Mouse (Mus musculus) lung, postnatal 4 days (tissue): ENCODE results near the gene Dolk.

ENCODE experiments used
- DNase-seq, 2 experiments: peaks; one replicate each; pipeline ENCODE4 v3.0.0; 2021

The Dolk gene

DNA sequence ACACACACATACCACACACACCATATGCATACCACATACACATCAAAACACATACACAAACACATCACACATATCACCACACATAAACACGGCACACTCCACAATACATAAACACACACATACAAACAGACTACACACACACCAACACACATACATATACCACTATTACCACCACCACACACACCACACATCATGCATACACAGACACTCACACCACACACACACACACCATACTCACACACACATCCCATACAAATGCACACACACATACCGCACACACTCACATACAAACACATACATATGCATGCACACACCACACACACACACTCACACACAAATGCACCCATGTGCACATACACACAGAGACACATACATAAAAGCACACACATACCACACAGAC lies 18.7 kb downstream of the Dolk start:
- DNase-seq: no peak

- DNase-seq: peak; percentile 71 to 80
Observed at GRCm38 (mm10) chr2:30266392-30266941, 19.7 kb downstream of the Dolk start.

DNA sequence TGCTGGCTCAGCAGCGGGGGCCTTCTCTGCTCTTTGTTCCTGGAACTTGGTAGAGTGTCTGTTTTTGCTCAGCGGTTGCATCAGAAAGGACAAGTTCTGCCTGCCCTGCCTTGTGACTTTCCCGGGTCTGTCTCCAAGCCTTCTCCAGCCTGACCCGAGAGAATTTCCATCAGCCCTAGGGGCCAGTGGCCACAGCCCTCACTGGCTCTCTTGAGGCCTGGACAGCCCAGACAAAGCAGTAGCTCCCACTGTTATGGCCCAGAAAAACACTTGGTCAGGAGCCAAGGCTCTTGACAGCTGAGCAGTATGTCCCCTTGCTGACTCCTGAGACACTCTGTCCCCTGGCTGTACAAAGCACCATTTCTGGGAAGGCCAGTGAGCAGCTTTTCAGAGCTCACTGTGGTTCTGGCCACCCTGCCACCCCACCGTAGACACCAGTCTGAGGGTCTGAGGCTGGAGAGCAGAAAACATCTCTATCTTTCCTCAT lies 20.3 kb downstream of the Dolk start, which contains the start of gene Phyhd1:
TSS of gene Phyhd1 (plus strand) at position 437 of the 487 bp plus-strand sequence.
- peak; percentile 60 to 81 for DNase-seq

- peak in 1 of 2 experiments; percentile 20 for DNase-seq
Observed at GRCm38 (mm10) chr2:30264671-30265519, 21.2 kb downstream of the Dolk start.

- no peak for DNase-seq
Observed at GRCm38 (mm10) chr2:30263811-30264210, 22.3 kb downstream of the Dolk start.

DNA sequence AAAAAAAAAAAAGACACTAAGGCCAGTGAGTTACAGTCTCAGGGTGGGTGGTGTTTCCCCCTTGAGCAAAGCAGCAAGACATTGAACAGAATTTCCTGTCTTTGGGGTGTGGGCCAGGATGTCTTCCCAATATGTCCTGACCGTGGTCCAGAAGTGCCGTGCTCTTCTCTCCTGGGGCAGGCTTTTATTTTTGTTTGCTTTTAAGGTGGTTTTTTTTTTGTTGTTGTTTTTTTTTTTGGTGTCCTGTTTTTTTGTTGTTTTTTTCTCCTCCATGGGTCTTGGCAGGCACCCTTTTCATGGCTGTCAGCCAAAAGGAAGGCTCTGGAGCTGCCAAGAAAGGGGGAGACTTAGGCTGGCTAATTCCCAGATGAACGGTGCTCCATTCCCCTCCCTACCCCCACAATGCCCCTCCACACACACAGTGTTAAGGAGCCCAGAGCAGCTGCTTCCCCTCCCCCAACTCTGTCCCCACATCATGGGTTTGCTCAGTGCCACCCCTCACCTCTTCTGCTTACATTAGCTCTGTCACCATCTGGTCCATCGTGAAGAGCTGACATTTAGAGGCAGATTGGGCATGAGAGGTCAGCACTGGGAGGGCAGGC lies 23.2 kb downstream of the Dolk start:
- DNase-seq: peak; percentile 45 to 73

DNA sequence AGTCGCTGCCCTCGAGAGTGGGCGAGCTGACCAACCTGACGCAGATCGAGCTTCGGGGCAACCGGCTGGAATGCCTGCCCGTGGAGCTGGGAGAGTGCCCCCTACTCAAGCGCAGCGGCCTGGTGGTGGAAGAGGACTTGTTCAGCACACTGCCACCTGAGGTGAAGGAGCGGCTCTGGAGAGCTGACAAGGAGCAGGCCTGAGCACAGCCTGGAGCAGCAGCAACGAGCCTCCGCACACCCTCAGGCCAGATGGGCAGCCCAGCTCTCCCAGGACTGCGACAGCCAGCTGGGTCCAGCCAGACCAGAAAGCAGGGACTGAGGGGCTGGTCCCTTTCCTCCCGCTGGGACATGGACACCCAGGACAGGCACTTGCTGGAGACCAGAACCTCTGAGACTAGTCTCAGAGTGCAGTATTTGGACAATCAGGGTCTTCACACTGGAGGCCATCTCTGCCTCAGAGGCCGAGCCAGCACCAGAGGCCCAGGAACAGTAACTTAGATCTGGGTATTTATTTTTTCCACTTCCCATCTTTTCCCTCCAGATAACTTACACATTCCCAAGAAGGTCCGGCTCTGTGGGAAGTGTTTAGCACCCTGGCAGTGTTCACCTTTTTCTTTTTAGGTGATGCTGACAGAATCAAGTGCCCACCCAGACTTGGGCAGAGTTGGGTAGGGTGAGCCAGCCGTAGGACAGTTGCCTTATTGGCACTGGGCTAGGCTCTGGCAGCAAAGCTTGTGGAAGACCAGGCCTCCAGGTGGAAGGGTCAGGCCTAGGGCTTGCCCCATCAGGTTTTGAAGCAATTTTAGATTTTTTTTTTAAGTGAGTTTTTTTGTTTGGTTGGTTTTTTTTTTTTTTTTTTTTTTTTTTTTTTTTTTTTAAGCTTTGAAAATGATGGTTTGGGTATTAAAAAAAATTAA lies 24.0 kb downstream of the Dolk start:
- DNase-seq: peak in 1 of 2 experiments; percentile 22

- no peak for DNase-seq
Observed at GRCm38 (mm10) chr2:30261064-30261736, 24.9 kb downstream of the Dolk start.

DNA sequence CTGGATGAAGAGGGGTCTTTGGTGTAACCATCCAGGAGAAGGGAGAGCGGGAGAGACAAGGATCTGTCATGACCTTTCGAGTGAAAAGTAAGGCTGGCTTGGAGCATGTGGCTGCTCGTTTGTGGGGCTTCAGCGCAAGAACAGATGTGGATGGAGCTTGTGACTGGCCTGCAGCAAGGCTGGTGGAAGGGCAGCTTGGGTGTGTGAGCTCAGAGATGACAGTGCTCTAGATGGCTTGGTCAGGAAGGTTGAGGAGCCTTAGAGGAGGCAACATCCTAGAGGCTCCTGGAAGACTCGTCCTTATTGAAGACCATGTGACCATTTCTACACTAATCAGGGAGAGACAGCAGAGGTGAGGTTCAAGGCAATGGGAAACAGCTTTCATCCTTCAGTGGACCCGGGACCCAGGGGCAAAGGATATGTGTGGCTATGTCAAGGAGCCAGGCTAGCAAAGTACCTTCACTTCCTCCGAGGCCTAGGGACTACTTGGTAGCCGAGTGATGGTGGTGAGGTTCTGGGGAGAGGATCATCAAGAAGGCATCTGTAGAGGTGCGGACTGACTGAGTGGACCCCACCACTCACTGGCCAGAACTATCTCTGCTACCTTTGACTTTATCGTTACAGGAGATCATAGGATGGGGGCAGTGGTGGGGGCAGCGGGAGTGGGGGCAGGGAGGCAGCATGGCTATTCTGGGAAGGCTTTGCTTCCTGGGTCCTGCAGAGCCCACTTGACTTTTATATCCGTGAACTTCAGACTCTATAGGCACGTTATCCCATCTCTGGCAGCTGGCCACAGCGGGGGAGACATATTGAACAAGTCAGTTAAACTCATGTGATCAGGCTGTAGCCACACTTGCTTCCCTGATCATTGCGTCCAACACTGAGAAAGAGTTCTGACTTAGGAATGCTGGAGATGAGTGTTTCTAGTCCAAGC lies 26.7 kb downstream of the Dolk start:
- DNase-seq: peak in 1 of 2 experiments; percentile 18

DNA sequence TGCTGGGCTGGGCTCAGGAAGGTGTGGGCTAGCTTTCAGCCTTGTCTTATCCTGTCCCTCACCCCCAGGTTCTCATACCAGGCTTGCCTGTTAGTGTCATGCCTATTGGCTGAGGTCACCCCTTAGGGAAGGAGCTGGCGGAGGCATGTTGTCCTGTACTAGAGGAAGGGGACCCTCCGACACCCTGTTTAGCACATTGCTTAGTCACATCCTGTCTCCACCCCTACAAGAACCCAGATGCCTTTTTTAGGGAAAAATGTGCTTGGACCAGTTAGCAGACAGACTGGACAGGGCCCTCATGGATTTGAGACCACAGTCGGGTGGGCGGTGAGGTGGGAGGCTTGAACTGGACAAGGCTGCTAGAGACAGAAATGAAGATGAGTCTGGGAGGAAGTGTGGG lies 27.5 kb downstream of the Dolk start:
- DNase-seq: peak; percentile 42 to 52

- DNase-seq: peak in 1 of 2 experiments; percentile 18
Observed at GRCm38 (mm10) chr2:30257699-30258460, 28.3 kb downstream of the Dolk start.

DNA sequence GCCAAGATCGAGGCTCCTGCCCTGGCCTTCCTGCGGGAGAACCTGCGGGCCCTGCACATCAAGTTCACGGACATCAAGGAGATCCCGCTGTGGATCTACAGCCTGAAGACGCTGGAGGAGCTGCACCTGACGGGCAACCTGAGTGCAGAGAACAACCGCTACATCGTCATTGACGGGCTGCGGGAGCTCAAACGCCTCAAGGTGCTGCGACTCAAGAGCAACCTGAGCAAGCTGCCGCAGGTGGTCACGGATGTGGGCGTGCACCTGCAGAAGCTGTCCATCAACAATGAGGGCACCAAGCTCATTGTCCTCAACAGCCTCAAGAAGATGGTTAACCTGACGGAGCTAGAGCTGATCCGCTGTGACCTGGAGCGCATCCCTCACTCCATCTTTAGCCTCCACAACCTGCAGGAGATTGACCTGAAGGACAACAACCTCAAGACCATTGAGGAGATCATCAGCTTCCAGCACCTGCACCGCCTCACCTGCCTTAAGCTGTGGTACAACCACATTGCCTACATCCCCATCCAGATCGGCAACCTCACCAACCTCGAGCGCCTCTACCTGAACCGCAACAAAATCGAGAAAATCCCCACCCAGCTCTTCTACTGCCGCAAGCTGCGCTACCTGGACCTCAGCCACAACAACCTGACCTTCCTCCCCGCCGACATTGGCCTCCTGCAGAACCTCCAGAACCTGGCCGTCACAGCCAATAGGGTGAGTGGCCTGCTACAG lies 29.4 kb downstream of the Dolk start:
- peak in 1 of 2 experiments; percentile 21 for DNase-seq

- DNase-seq: peak in 1 of 2 experiments; percentile 18
Observed at GRCm38 (mm10) chr2:30255631-30256395, 30.3 kb downstream of the Dolk start.

DNA sequence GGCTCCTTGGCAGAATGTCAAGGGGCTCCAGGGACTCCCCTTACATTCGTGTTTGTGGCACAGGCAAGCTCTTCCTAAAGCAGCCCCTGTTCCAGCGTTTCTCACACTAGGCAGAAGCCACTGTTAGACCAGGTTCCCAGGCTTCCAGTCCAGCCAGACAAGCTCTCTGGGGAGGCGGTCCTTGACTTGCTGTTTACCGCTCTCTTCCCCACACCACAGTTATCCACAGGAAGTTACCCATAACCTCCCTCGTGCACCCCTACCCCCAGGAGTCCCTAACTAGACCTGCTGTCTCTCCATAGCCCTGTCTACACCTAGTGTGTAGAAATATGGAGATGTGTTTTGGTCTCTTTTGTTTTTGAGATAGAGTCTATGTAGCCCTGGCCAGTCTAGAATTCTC lies 32.3 kb downstream of the Dolk start:
- peak in 1 of 2 experiments; percentile 16 for DNase-seq

- DNase-seq: peak in 1 of 2 experiments; percentile 22
Observed at GRCm38 (mm10) chr2:30252521-30252920, 33.6 kb downstream of the Dolk start.

- peak; percentile 65 to 70 for DNase-seq
Observed at GRCm38 (mm10) chr2:30251417-30252104, 34.6 kb downstream of the Dolk start.
